Mouse (Mus musculus) hindbrain, embryonic 16.5 days (tissue): ENCODE results near the gene Borcs6. TPM values are rescaled to one million over a fixed set of nuclear protein-coding genes. Genes with fewer than 3 reads are reported as not detected.

Source experiments
- ATAC-seq: fragments of 200-750 bp; cut with Nextera tagmentation; 2 replicates; pipeline ENCODE4 v1.8.0; 2017; ENCODE audit warnings: moderate TSS enrichment, moderate library complexity
- H3K27ac ChIP-seq: fragments of 300-500 bp; sonication (generic); 2 replicates; pipeline ENCODE4 v1.5.1; 2014; ENCODE audit warnings: low read depth, mild to moderate bottlenecking, control low read depth, low read length, moderate library complexity
- H3K27me3 ChIP-seq: fragments of 300-500 bp; sonication (generic); replicated peaks from 2 replicates; pipeline ENCODE4 v1.6.1; 2014; ENCODE audit warnings: low read length; ENCODE audit not compliant: control insufficient read depth, insufficient read depth
- H3K36me3 ChIP-seq: fragments of 300-500 bp; sonication (generic); 2 replicates; pipeline ENCODE4 v1.6.1; 2014; ENCODE audit warnings: mild to moderate bottlenecking, low read length, moderate library complexity, mixed read lengths; ENCODE audit not compliant: control insufficient read depth, insufficient read depth
- H3K4me1 ChIP-seq: fragments of 300-500 bp; sonication (generic); 2 replicates; pipeline ENCODE4 v1.6.1; 2014; ENCODE audit warnings: low read depth, low read length; ENCODE audit not compliant: control insufficient read depth, insufficient read depth
- H3K4me2 ChIP-seq: fragments of 300-500 bp; sonication (generic); 2 replicates; pipeline ENCODE4 v1.6.1; 2014; ENCODE audit warnings: mild to moderate bottlenecking, low read length, control low read depth, moderate library complexity
- H3K4me3 ChIP-seq: fragments of 300-500 bp; sonication (generic); 2 replicates; pipeline ENCODE4 v1.5.1; 2014; ENCODE audit warnings: mild to moderate bottlenecking, low read length, control low read depth, moderate library complexity
- H3K9ac ChIP-seq: fragments of 300-500 bp; sonication (generic); 2 replicates; pipeline ENCODE4 v1.6.1; 2014; ENCODE audit warnings: low read depth, mild to moderate bottlenecking, control low read depth, low read length, moderate library complexity
- H3K9me3 ChIP-seq: fragments of 300-500 bp; sonication (generic); 2 replicates; pipeline ENCODE4 v1.6.1; 2014; ENCODE audit warnings: mild to moderate bottlenecking, low read length, moderate library complexity; ENCODE audit not compliant: control insufficient read depth
- WGBS: fragments of 180-500 bp; shearing (Covaris S2); extraction: QIAGEN DNeasy Blood & Tissue Kit; methylation state at CpG from one replicate; pipeline ENCODE4 v1.1.7; 2014; 5-methylcytosine and 5-hydroxymethylcytosine counted together
- polyA plus RNA-seq: library from polyadenylated mRNA; unstranded; fragments of >200 nt; fragmentation: Nextera tagmentation; extraction: Ambion mirVana; gene quantifications from 2 replicates; pipeline ENCODE4 v1.2.1, GENCODE M21; 2015

The Borcs6 gene
- polyA plus RNA-seq, 1 experiment from 2014 or later, result 20.9 TPM

DNA sequence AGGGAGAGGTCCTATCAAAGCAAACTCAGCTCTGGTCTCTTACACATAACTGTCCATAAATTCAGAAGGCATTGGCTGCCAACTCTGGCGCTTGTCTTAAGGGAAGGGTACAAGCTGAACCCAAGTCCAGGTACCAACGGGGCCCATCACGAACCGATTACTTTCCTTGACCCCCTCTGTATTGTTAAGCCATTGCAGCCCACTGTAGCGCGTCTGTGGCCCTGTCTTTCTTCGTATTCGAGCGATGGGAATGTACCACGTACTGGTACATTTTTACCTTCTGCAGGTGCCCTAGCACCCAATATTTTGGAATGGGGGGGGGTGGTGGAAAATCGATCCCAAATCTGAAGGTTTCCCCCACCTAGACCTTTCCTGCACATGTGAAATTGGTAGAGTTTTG is 12.7 kb downstream of the Borcs6 start:
- Histone ChIP-seq H3K9ac (peak overlapping the region; percentile 62), H3K36me3 (no peaks in the 10 kb centered on the region), H3K4me2 (peak overlapping the region; percentile 69), H3K27me3 (no peaks in the 10 kb centered on the region), H3K27ac (peak overlapping the region; percentile 93), H3K9me3 (no peaks in the 10 kb centered on the region), H3K4me3 (peak overlapping the region; percentile 38), H3K4me1 (peaks cover 21% of the 10 kb centered on the region)
- 84% methylated on average over 11 of the region's 11 CpGs for WGBS
- ATAC-seq, result no peak

DNA sequence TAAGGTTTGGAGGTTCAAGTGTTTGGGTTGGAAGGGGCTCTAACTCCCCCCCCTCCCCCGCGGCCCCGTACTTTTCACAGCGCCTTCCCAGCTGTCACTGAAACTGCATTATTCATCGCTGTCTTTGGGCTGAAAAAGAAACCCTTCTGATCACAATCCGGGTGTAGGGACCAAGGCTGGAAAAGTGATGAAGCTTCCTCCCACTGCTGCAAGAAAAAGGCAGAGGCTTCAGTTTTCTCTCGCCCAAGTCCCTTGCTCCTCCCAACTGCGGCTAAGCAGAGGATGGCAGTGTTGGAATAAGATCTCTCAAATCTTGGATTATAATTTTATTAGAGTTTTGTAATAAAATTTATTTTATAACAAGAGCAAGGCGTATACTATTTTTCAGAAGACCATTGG is 13.1 kb downstream of the Borcs6 start:
- Histone ChIP-seq H3K9ac (peak overlapping the region; percentile 62), H3K4me1 (peaks cover 21% of the 10 kb centered on the region), H3K9me3 (no peaks in the 10 kb centered on the region), H3K4me2 (peak overlapping the region; percentile 69), H3K27ac (peak overlapping the region; percentile 93), H3K4me3 (peak overlapping the region; percentile 38), H3K27me3 (no peaks in the 10 kb centered on the region), H3K36me3 (no peaks in the 10 kb centered on the region)
- WGBS, result 9% methylated on average over 9 of the region's 9 CpGs
- no peak for ATAC-seq

DNA sequence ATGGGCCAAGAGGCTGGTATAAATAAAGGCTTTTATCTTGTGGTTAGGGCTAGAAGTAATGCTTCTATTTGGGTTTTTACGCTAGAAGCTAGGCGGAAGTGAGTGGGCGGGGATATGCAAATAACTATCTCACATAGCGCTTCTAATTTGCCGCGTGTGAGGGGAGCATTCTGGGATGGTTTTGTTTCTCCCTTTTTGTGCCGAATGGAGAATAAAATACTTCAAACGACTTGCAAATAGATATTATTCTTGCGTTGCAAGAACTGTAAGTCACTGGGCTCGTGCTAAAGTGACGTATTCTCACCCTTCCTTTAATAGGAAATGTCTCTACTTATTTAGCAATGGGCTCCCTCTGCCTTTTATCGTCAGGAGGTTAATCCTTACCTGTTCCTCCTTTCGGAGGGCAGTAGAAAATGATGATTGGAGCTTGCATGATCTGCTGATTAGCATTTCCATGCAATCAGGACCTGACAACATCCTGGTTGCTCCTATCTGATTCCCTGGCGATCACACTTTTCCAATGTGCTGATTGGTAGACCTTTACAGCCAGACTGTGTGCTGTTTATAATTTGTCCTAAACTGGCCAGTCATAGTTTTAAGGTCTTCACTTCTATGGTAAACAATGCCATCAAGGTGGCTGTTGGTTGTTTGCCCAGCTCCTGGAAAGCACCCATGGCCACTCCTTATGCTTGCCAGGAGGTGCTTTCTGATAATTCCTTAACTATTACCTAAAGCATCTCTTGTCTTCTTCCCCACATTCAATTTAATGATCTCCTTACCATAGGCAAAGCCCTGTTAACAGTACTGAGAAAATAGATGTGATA is 13.8 kb downstream of the Borcs6 start:
- H3K36me3 ChIP-seq, result no peaks in the 10 kb centered on the region
- peaks cover 21% of the 10 kb centered on the region for H3K4me1 ChIP-seq
- H3K4me2 ChIP-seq, result peak overlapping the region; percentile 69
- H3K9ac ChIP-seq, result peak overlapping the region; percentile 62
- peak overlapping the region; percentile 38 for H3K4me3 ChIP-seq
- peak overlapping the region; percentile 93 for H3K27ac ChIP-seq
- ATAC-seq, result peak; percentile 76
- H3K9me3 ChIP-seq, result no peaks in the 10 kb centered on the region
- H3K27me3 ChIP-seq, result no peaks in the 10 kb centered on the region
- WGBS, result under 1% methylated on average over 14 of the region's 14 CpGs

DNA sequence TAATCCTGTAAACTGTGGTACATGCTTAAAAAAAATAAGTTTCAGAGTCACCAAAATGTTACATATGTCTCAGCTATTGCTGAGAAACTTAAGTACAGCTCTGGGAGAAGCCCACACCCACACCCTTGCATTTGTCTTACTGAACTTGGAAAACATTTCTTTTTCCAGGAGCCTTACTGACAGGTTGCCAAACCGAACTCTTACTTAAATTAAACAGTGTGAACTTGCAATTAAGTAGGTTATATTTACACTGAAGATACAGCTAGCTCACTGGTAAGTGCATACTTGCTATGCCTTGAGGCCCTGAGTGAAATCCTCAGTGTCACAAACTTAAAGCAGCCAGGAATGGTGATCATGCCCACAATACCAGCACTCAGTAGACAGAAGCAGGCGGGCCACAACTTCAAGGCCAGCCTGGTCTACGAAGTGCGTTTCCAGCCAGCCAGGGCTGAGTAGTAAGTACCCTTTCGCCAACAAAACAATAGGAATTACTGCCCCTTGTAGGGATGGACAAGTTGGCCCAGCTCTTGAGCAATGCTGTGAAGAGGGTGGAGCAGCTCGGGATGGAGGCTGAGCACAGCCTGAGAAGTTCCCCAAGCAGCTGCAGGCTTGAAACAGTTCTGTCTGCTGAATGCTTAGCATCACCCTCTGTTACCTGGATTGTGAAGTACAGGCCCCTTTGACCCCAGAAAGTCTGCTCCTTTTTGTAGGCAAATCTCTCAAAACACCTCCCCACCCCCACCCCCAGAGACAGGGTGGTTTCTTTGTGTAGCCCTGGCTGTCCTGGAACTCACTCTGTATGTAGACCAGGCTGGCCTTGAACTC is 14.6 kb downstream of the Borcs6 start:
- no peaks in the 10 kb centered on the region for H3K9me3 ChIP-seq
- H3K4me1 ChIP-seq, result peaks cover 21% of the 10 kb centered on the region
- no peaks in the 10 kb centered on the region for H3K27me3 ChIP-seq
- no peak for ATAC-seq
- 0 out of 2 replicates have a peak overlapping the region, but pooled peaks have one; percentile 3 for H3K9ac ChIP-seq
- H3K27ac ChIP-seq, result peak overlapping the region; percentile 45
- H3K4me3 ChIP-seq, result no peak overlapping the region
- no peak overlapping the region for H3K4me2 ChIP-seq
- no peaks in the 10 kb centered on the region for H3K36me3 ChIP-seq
- 49% methylated on average over 6 of the region's 6 CpGs for WGBS

DNA sequence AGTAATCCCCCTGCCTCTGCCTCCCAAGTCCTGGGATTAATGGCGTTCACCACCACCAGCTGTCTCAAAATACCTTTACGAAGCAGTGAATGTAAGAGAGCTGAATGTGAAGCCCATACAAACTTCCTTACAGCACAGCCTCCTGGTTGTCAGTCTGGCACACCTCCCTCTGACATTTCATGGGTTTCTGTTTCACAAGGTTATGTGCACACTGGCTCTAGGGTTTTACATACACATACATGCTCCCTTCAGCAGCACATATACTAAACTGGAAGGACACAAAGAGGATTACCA is 15.2 kb downstream of the Borcs6 start:
- WGBS, result 59% methylated on average over 2 of the region's 2 CpGs
- H3K4me2 ChIP-seq, result no peak overlapping the region

DNA sequence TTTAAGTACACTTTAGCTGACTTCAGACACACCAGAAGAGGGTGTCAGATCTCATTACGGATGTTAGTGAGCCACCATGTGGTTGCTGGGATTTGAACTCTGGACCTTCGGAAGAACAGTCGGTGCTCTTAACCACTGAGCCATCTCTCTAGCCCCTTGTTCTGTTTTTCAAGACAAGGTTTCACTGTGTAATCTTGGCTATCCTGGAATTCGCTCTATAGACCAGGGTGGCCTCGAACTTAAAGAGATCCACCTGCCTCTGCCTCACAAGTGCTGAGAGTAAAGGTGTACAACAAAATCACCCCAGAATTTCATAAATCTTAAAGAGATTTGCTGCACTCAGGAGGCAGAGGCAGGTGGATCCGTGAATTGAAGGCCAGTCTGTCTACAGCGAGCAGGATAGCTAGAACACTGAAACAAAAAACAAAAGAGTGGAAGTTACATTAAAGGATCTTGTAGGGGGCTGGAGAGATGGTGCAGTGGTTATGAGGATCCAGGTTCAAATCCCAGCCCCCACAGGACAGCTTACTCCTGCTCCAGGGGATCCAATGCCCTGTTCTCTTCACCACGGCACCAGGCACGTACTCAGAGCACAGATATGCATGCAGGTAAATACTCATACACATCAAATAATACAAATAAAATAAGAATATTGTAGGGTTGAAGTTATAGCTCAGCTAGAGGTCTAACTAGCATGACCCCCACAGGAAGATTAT is 16.4 kb downstream of the Borcs6 start:
- H3K27me3 ChIP-seq, result no peaks in the 10 kb centered on the region
- no peaks in the 10 kb centered on the region for H3K9me3 ChIP-seq
- 52% methylated on average over 8 of the region's 9 CpGs for WGBS
- H3K4me3 ChIP-seq, result no peak overlapping the region
- H3K4me2 ChIP-seq, result no peak overlapping the region
- no peaks in the 10 kb centered on the region for H3K36me3 ChIP-seq
- H3K9ac ChIP-seq, result no peak overlapping the region
- H3K4me1 ChIP-seq, result peaks cover 16% of the 10 kb centered on the region
- no peak overlapping the region for H3K27ac ChIP-seq
- no peak for ATAC-seq

More for the DNA sequence above, 15.2 kb downstream of the Borcs6 start:
- no peak overlapping the region for H3K27ac ChIP-seq
- H3K36me3 ChIP-seq, result no peaks in the 10 kb centered on the region
- H3K9me3 ChIP-seq, result no peaks in the 10 kb centered on the region
- H3K27me3 ChIP-seq, result no peaks in the 10 kb centered on the region
- H3K4me1 ChIP-seq, result peaks cover 20% of the 10 kb centered on the region
- H3K9ac ChIP-seq, result no peak overlapping the region
- no peak for ATAC-seq
- no peak overlapping the region for H3K4me3 ChIP-seq

DNA sequence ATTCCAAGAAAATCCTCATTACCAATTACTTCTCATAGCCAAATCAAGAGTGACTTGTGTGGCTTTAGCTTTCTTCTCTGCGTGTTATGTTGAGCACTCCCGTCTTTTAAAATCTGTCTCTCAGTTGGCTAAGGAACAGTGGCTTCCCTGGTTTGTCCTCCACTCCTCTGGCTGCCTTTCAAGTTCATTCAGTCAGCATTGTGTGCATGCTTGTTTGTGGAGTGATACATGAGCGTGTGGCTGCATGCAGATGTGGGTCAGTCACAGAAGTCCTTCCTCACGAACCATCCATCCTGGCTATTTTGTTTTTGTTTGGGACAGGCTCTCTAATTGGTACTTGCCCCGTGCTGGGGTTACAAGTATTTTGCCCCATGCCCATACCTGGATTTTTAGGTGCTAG is 17.1 kb downstream of the Borcs6 start:
- no peak overlapping the region for H3K4me2 ChIP-seq
- 56% methylated on average over 5 of the region's 5 CpGs for WGBS
- H3K36me3 ChIP-seq, result no peaks in the 10 kb centered on the region
- H3K9me3 ChIP-seq, result no peaks in the 10 kb centered on the region
- ATAC-seq, result no peak
- H3K27ac ChIP-seq, result no peak overlapping the region
- H3K9ac ChIP-seq, result no peak overlapping the region
- H3K4me1 ChIP-seq, result peaks cover 13% of the 10 kb centered on the region
- no peaks in the 10 kb centered on the region for H3K27me3 ChIP-seq
- H3K4me3 ChIP-seq, result no peak overlapping the region

DNA sequence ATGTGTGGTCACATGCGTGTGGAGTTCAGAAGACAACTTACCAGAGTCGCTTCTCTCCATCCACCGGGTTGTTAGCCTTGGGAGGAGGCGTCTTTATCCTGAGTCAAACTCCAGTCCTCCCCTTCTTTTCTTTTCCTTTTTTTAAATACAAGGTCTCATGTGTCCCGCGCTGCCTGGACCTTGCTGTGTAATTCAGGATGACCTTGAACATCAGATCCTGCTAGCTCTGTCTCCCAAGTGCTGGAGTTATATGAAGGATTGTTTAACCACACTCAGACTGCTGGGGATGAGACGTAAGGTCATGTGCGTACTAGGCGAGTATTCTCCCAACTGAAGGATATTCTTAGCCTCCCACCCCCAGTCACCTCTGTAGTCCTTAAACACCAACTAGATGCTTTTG is 17.8 kb downstream of the Borcs6 start:
- Histone ChIP-seq H3K4me3 (no peak overlapping the region), H3K9me3 (no peaks in the 10 kb centered on the region), H3K9ac (no peak overlapping the region), H3K27ac (no peak overlapping the region), H3K36me3 (no peaks in the 10 kb centered on the region), H3K27me3 (no peaks in the 10 kb centered on the region), H3K4me2 (no peak overlapping the region), H3K4me1 (peaks cover 7% of the 10 kb centered on the region)
- 85% methylated on average over 9 of the region's 9 CpGs for WGBS
- no peak for ATAC-seq

DNA sequence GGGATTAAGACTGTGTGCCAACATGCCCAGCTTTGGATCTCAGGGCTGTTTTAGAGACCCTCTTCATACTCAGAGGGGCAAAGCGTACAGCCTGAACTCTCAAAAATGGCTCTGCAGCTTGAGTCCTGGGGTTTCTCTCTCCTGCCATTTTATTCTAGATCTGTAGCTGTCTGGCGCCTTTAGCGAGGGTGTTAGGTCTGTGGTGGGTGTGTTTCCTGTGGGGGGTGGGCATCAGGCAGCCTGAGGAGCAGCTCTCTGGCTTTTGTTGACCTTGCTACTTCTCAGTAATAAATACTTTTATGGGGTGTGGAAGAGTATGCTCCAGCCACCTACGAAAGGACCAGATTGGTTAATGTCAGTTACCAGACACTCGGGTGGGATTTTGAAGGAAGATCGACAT is 18.5 kb downstream of the Borcs6 start:
- H3K4me2 ChIP-seq, result no peak overlapping the region
- H3K27me3 ChIP-seq, result no peaks in the 10 kb centered on the region
- no peak overlapping the region for H3K4me3 ChIP-seq
- 83% methylated on average over 6 of the region's 6 CpGs for WGBS
- no peak for ATAC-seq
- no peak overlapping the region for H3K9ac ChIP-seq
- H3K4me1 ChIP-seq, result 0 out of 2 replicates have a peak, but pooled peaks cover 4% of the 10 kb centered on the region
- no peaks in the 10 kb centered on the region for H3K9me3 ChIP-seq
- no peaks in the 10 kb centered on the region for H3K36me3 ChIP-seq
- H3K27ac ChIP-seq, result no peak overlapping the region
